In the genomic region with DNA sequence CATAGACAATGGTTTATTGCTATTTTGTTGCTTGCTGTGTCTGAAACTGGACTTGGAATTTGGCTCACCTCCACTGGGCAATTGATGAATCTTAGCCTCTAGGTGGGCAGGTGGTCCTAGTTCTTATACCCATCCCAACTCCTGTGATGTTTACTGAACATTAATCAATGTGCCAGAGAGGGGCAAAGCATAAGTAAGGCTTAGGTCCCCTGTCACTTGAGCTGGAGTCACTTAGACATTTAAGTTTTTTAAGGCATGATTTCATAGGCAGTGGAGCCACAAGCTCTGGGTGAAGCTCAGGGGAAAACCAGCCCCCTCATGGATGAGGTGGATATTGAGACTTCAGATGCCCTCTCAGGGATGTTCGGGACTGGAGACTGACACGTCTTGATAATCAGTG, we compare ENCODE assay signal across 7 mouse cellular contexts. TPM values are rescaled to one million over a fixed set of nuclear protein-coding genes. Genes with fewer than 3 reads are reported as not detected.
DNase-seq lines count a peak whose midpoint lies in the region; ATAC-seq and TF ChIP-seq lines count a peak whose summit lies in the region.

Gene Nudt16l1, plus strand, starts transcription at position 301 of the 400 bp plus-strand sequence.

- 7% methylated on average over 2 of the region's 2 CpGs for WGBS in forebrain, embryonic 15.5 days
- WGBS in hindbrain, embryonic 13.5 days, result 4% methylated on average over 2 of the region's 2 CpGs
- 5% methylated on average over 2 of the region's 2 CpGs for WGBS in liver, embryonic 14.5 days (ENCODE audit: insufficient replicate concordance)

- no peak for DNase-seq in liver, embryonic 14.5 days (ENCODE audit: low read depth in 3 of 3, low spot score in 3 of 3)
- no peak for DNase-seq in embryo, embryonic 9.5 days (ENCODE audit: extremely low spot score)
- DNase-seq in lung, postnatal 4 days, result no peak

- no peak for ATAC-seq in CD4-positive, CD25-positive, alpha-beta regulatory T cell, adult 4 months
- no peak; the same call in 1 of the 2 replicates for ATAC-seq in forebrain, embryonic 15.5 days (replicated peaks)
- ATAC-seq in hindbrain, embryonic 13.5 days (ENCODE audit: low FRiP score), result no peak; the same call in 1 of the 2 replicates
- no peak for ATAC-seq in liver, embryonic 14.5 days (ENCODE audit: insufficient read depth)

- TF ChIP-seq POLR2A in ES-Bruce4 (IDR thresholded peaks at IDR 0.05; ENCODE audit: insufficient read depth, low read length), result no peak

- no peak for TF ChIP-seq EP300 in ES-Bruce4 (IDR thresholded peaks at IDR 0.05; ENCODE audit: insufficient read depth, low read depth, low read length)
- TF ChIP-seq EP300 in liver, embryonic 14.5 days (IDR thresholded peaks at IDR 0.05; ENCODE audit: low read depth), result no peak

- no peaks in the 10 kb centered on the region for H3K27me3 ChIP-seq in ES-Bruce4 (ENCODE audit: control insufficient read depth, insufficient read depth, low read length, poor library complexity, severe bottlenecking)
- no peaks in the 10 kb centered on the region for H3K27me3 ChIP-seq in forebrain, embryonic 15.5 days
- H3K27me3 ChIP-seq in hindbrain, embryonic 13.5 days, result no peaks in the 10 kb centered on the region
- H3K27me3 ChIP-seq in liver, embryonic 14.5 days (ENCODE audit: control insufficient read depth, insufficient read depth, low read length), result no peaks in the 10 kb centered on the region

- no peaks in the 10 kb centered on the region for H3K4me1 ChIP-seq in ES-Bruce4 (ENCODE audit: control insufficient read depth, insufficient read depth, low read length)
- H3K4me1 ChIP-seq in forebrain, embryonic 15.5 days, result peaks cover 16% of the 10 kb centered on the region
- peaks cover 21% of the 10 kb centered on the region for H3K4me1 ChIP-seq in hindbrain, embryonic 13.5 days (replicated peaks)
- peaks cover 0 to 4% of the 10 kb centered on the region in 2 experiments; a peak in 2 of 4 replicates for H3K4me1 ChIP-seq in liver, embryonic 14.5 days (replicated peaks; ENCODE audit: control insufficient read depth in 2 of 2, insufficient read depth in 2 of 2, low read length in 1 of 2)

- no peak for TF ChIP-seq CTCF in ES-Bruce4 (IDR thresholded peaks at IDR 0.05; ENCODE audit: low read depth, low read length)
- no peak for TF ChIP-seq CTCF in liver, embryonic 14.5 days (IDR thresholded peaks at IDR 0.05; ENCODE audit: low read depth)

- H3K4me2 ChIP-seq in forebrain, embryonic 15.5 days (replicated peaks), result peak within 1 kb of the TSS; percentile 98
- peak within 1 kb of the TSS; percentile 98 for H3K4me2 ChIP-seq in hindbrain, embryonic 13.5 days
- peak within 1 kb of the TSS; percentile 94 for H3K4me2 ChIP-seq in liver, embryonic 14.5 days (ENCODE audit: low read depth)

- H3K9me3 ChIP-seq in ES-Bruce4 (replicated peaks; ENCODE audit: control insufficient read depth, insufficient read depth, low read length, poor library complexity, severe bottlenecking), result no peaks in the 10 kb centered on the region
- no peaks in the 10 kb centered on the region for H3K9me3 ChIP-seq in forebrain, embryonic 15.5 days
- no peaks in the 10 kb centered on the region for H3K9me3 ChIP-seq in hindbrain, embryonic 13.5 days
- H3K9me3 ChIP-seq in liver, embryonic 14.5 days (ENCODE audit: control insufficient read depth, low read length), result no peaks in the 10 kb centered on the region

- H3K4me3 ChIP-seq in ES-Bruce4 (ENCODE audit: low read depth, low read length), result peak within 1 kb of the TSS; percentile 88
- H3K4me3 ChIP-seq in forebrain, embryonic 15.5 days, result peak within 1 kb of the TSS; percentile 92
- H3K4me3 ChIP-seq in hindbrain, embryonic 13.5 days, result peak within 1 kb of the TSS; percentile 92
- peak within 1 kb of the TSS; percentile 70 to 83 for H3K4me3 ChIP-seq in liver, embryonic 14.5 days (ENCODE audit: insufficient read depth in 1 of 2, low read depth in 2 of 2, low read length in 2 of 2)

- no peak within 1 kb of the TSS for H3K27ac ChIP-seq in ES-Bruce4 (ENCODE audit: insufficient read depth, low read length)
- peak within 1 kb of the TSS; percentile 88 for H3K27ac ChIP-seq in forebrain, embryonic 15.5 days (replicated peaks)
- peak within 1 kb of the TSS; percentile 93 for H3K27ac ChIP-seq in hindbrain, embryonic 13.5 days
- peak within 1 kb of the TSS; percentile 49 for H3K27ac ChIP-seq in liver, embryonic 14.5 days

- 0 out of 2 replicates have a peak, but pooled peaks cover 2% of the 10 kb centered on the region for H3K36me3 ChIP-seq in ES-Bruce4 (ENCODE audit: control insufficient read depth, insufficient read depth, low read length, poor library complexity, severe bottlenecking)
- peaks cover 62% of the 10 kb centered on the region for H3K36me3 ChIP-seq in forebrain, embryonic 15.5 days
- H3K36me3 ChIP-seq in hindbrain, embryonic 13.5 days, result peaks cover 79% of the 10 kb centered on the region
- peaks cover 4% of the 10 kb centered on the region; the same call in 1 of the 2 replicates for H3K36me3 ChIP-seq in liver, embryonic 14.5 days (replicated peaks; ENCODE audit: control insufficient read depth, insufficient read depth, low read depth)

- H3K9ac ChIP-seq in ES-Bruce4 (ENCODE audit: low read depth, poor library complexity, severe bottlenecking), result peak within 1 kb of the TSS; percentile 77
- H3K9ac ChIP-seq in forebrain, embryonic 15.5 days (replicated peaks), result peak within 1 kb of the TSS; percentile 99
- peak within 1 kb of the TSS; percentile 95 for H3K9ac ChIP-seq in hindbrain, embryonic 13.5 days
- H3K9ac ChIP-seq in liver, embryonic 14.5 days (replicated peaks), result peak within 1 kb of the TSS; percentile 83

RNA-seq across cellular contexts. Expression of gene Nudt16l1, which starts in this region (rescaled TPM):
- polyA plus RNA-seq in CD4-positive, CD25-positive, alpha-beta regulatory T cell, adult 4 months (2017; shearing (Covaris generic)), result 100 to 1,000 TPM in 1 of 2 experiments, 10 to 100 TPM in 1; 92.1 to 106 TPM
- 37.8 and 41.0 TPM in 2 replicates for polyA plus RNA-seq in ES-Bruce4 (2011; ENCODE audit: insufficient read depth, insufficient read length, low read depth, missing spikeins)
- polyA plus RNA-seq in forebrain, embryonic 15.5 days (2015; fragmentation: Nextera tagmentation; extraction: Ambion mirVana), result 138 and 139 TPM in 2 replicates
- polyA plus RNA-seq in hindbrain, embryonic 13.5 days (2015; fragmentation: Nextera tagmentation; extraction: Ambion mirVana), result 128 and 131 TPM in 2 replicates
- polyA plus RNA-seq in liver, embryonic 14.5 days (2012; rRNA removed), result 28.8 and 33.0 TPM in 2 replicates
- 51.8 and 52.1 TPM in 2 replicates for polyA plus RNA-seq in liver, embryonic 14.5 days (2014; fragmentation: Nextera tagmentation; extraction: Ambion mirVana)
